18 mouse cellular contexts compared by ENCODE assay signal in the genomic region with DNA sequence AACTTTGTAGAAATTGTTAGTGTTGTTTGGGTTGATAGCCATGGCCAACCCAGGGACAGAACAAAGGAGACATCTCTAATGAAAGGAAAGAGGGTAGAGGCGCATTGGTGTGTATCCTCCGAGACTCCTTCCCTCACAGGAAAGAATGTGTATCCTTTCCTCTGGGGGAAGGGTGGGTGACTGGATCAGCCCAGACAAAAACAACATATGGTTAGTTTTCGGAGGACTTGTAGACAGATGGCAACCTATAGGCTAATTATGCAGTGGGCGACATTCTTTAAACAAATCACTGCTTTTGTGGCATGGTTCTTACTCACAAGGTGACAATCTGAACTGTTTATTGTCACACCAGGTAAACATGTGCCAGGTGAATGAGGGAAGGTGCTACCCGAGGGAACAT.
DNase-seq lines count a peak whose midpoint lies in the region; ATAC-seq lines count a peak whose summit lies in the region.
"Had no signal": no experiment of that assay in that cellular context is flagged by ENCODE, and none has a peak within 500 bp of the region (broad histone marks: within the 10 kb centered on the region; RNA-seq: fewer than 3 reads in every experiment).

No protein-coding gene starts in this region.

- peaks cover 46% of the 10 kb centered on the region for H3K4me1 ChIP-seq in hindbrain, embryonic 15.5 days (replicated peaks)
- peaks cover 20% of the 10 kb centered on the region; the same call in 1 of the 2 replicates for H3K4me1 ChIP-seq in hindbrain, embryonic 14.5 days (replicated peaks; ENCODE audit: control insufficient read depth, insufficient read depth, low read length)
- peaks cover 29% of the 10 kb centered on the region; the same call in 1 of the 2 replicates for H3K4me1 ChIP-seq in forebrain, embryonic 12.5 days

- H3K27ac ChIP-seq in hindbrain, embryonic 15.5 days (replicated peaks), result no peak overlapping the region
- H3K27ac ChIP-seq in hindbrain, embryonic 14.5 days, result no peak overlapping the region
- H3K27ac ChIP-seq in forebrain, embryonic 12.5 days, result no peak overlapping the region
- H3K27ac ChIP-seq: embryonic facial prominence, embryonic 15.5 days; limb, embryonic 15.5 days; midbrain, embryonic 12.5 days; stomach, postnatal 0 days had no signal

- no peak for DNase-seq in hindbrain, embryonic 14.5 days (ENCODE audit: low spot score)
- DNase-seq in right cerebral cortex, postnatal 25 days, result peak; percentile 36
- no peak for DNase-seq in right cerebral cortex, postnatal 10 days (ENCODE audit: low spot score in 2 of 2)
- no peak for DNase-seq in gastrocnemius, postnatal 10 days
- DNase-seq in kidney, postnatal 14 days, result no peak
- DNase-seq: adrenal gland, postnatal 25 days; cerebellum, adult 9-11 months; gastrocnemius, postnatal 36 days; kidney, adult 2 months; kidney, postnatal 36 days; lung, postnatal 36 days; thymus, postnatal 14 days had no signal

- H3K4me3 ChIP-seq in hindbrain, embryonic 15.5 days, result no peak overlapping the region
- no peak overlapping the region for H3K4me3 ChIP-seq in hindbrain, embryonic 14.5 days (replicated peaks; ENCODE audit: low read length)
- no peak overlapping the region for H3K4me3 ChIP-seq in forebrain, embryonic 12.5 days (replicated peaks)
- H3K4me3 ChIP-seq: embryonic facial prominence, embryonic 15.5 days; limb, embryonic 15.5 days; midbrain, embryonic 12.5 days had no signal

- H3K4me2 ChIP-seq in hindbrain, embryonic 15.5 days, result no peak overlapping the region
- no peak overlapping the region for H3K4me2 ChIP-seq in hindbrain, embryonic 14.5 days (replicated peaks)
- no peak overlapping the region for H3K4me2 ChIP-seq in forebrain, embryonic 12.5 days
- H3K4me2 ChIP-seq: embryonic facial prominence, embryonic 15.5 days; limb, embryonic 15.5 days; midbrain, embryonic 12.5 days had no signal

- H3K9ac ChIP-seq in hindbrain, embryonic 15.5 days, result no peak overlapping the region
- H3K9ac ChIP-seq in hindbrain, embryonic 14.5 days, result no peak overlapping the region
- H3K9ac ChIP-seq in forebrain, embryonic 12.5 days, result no peak overlapping the region
- H3K9ac ChIP-seq: embryonic facial prominence, embryonic 15.5 days; limb, embryonic 15.5 days; midbrain, embryonic 12.5 days had no signal

- WGBS in hindbrain, embryonic 15.5 days, result 52% methylated on average over 5 of the region's 5 CpGs
- WGBS in hindbrain, embryonic 14.5 days, result 49% methylated on average over 5 of the region's 5 CpGs
- WGBS in forebrain, embryonic 12.5 days, result 76% methylated on average over 5 of the region's 5 CpGs

- no peaks in the 10 kb centered on the region for H3K36me3 ChIP-seq in hindbrain, embryonic 15.5 days
- H3K36me3 ChIP-seq in hindbrain, embryonic 14.5 days (replicated peaks; ENCODE audit: control insufficient read depth, insufficient read depth), result no peaks in the 10 kb centered on the region
- no peaks in the 10 kb centered on the region for H3K36me3 ChIP-seq in forebrain, embryonic 12.5 days (replicated peaks)
- H3K36me3 ChIP-seq: embryonic facial prominence, embryonic 15.5 days; limb, embryonic 15.5 days; midbrain, embryonic 12.5 days had no signal

- 0 out of 2 replicates have a peak, but pooled peaks have one; percentile 31 for ATAC-seq in hindbrain, embryonic 15.5 days (ENCODE audit: low FRiP score, low read depth)
- no peak for ATAC-seq in hindbrain, embryonic 14.5 days (ENCODE audit: low FRiP score)
- ATAC-seq in forebrain, embryonic 12.5 days (ENCODE audit: low FRiP score), result peak; percentile 62; the same call in 1 of the 2 replicates

- H3K9me3 ChIP-seq in hindbrain, embryonic 15.5 days, result no peaks in the 10 kb centered on the region
- H3K9me3 ChIP-seq in hindbrain, embryonic 14.5 days (ENCODE audit: control insufficient read depth, low read length), result no peaks in the 10 kb centered on the region
- no peaks in the 10 kb centered on the region for H3K9me3 ChIP-seq in forebrain, embryonic 12.5 days
- H3K9me3 ChIP-seq: embryonic facial prominence, embryonic 15.5 days; limb, embryonic 15.5 days; midbrain, embryonic 12.5 days had no signal

- no peaks in the 10 kb centered on the region for H3K27me3 ChIP-seq in hindbrain, embryonic 15.5 days
- no peaks in the 10 kb centered on the region for H3K27me3 ChIP-seq in hindbrain, embryonic 14.5 days (ENCODE audit: control insufficient read depth, insufficient read depth, low read length)
- no peaks in the 10 kb centered on the region for H3K27me3 ChIP-seq in forebrain, embryonic 12.5 days
- H3K27me3 ChIP-seq: embryonic facial prominence, embryonic 15.5 days; limb, embryonic 15.5 days; midbrain, embryonic 12.5 days had no signal
